Mouse (Mus musculus) CD4-positive, CD25-positive, alpha-beta regulatory T cell, adult 4 months (primary cell): ENCODE measurements around the gene Ccnb1ip1. TPM values are rescaled to one million over a fixed set of nuclear protein-coding genes. Genes with fewer than 3 reads are reported as not detected.

Source experiments
- ATAC-seq: one replicate; pipeline ENCODE4 v1.8.0; 2017
- polyA plus RNA-seq, 2 experiments: library from polyadenylated mRNA; unstranded; fragments of 100-300 nt; shearing (Covaris generic); gene quantifications; one replicate each; pipeline ENCODE4 v1.2.1; 2017

Ccnb1ip1 gene
- polyA plus RNA-seq, 2 experiments from 2014 or later = not detected

DNA sequence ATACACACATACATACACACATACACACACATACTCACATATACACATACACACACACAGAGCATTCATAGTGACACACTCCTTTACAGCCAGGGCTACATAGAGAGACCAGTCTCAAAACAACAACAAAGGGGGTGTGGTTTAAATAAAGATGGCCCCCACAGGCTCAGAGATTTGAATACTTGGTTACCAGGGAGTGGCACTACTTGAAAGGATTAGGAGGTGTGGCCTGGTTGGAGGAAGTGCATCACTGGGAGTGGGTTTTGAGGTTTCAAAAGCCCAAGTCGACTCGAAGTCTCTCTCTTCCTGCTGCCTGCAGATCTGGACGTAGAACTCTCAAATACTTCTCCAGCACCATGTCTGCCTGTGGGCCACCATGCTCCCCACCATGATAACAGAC is 25.4 kb downstream of the Ccnb1ip1 start:
- ATAC-seq = no peak

GRCm38 (mm10) chr14:50771342-50771741 is 36.2 kb downstream of the Ccnb1ip1 start:
- ATAC-seq = no peak

- ATAC-seq = no peak
Observed at GRCm38 (mm10) chr14:50765736-50766135, 41.8 kb downstream of the Ccnb1ip1 start.

DNA sequence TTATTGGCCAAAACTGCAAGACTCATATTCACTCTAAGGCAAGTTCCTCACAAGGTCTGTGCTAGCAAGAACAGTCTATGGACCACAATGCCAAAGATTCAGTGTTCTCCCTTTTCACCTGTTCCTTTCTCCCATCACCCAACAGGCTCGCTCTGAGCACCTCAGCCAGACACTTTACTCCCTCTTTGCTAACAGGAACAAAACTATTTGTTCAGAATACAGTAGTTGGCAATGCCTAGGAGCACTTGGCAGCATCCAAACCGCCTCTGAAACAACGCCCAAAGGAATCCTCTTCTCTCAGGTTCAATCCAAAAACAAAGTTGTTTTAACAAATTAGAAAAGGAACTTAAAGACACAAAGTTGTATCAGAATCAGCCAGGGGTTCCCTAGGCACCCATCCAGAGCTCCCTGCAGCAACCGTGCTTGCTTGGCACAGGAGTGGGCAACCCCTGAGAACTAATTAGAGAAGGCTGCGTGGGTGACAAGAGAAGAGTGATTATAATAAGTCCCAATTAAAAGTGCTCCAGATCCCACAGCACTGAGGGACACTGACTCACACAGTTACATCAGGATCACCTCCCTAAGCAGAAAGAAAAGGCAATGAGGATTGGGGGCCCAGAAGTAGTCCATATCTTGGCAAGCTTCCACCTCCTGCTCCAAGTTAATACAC is 49.0 kb downstream of the Ccnb1ip1 start:
- no peak for ATAC-seq

- ATAC-seq = no peak
Observed at GRCm38 (mm10) chr14:50744994-50745393, 62.5 kb downstream of the Ccnb1ip1 start, which contains the start of gene Olfr749. Olfr749 (minus strand) TSS chr14:50745094.

- ATAC-seq = no peak
Observed at GRCm38 (mm10) chr14:50741584-50741983, 65.9 kb downstream of the Ccnb1ip1 start.

DNA sequence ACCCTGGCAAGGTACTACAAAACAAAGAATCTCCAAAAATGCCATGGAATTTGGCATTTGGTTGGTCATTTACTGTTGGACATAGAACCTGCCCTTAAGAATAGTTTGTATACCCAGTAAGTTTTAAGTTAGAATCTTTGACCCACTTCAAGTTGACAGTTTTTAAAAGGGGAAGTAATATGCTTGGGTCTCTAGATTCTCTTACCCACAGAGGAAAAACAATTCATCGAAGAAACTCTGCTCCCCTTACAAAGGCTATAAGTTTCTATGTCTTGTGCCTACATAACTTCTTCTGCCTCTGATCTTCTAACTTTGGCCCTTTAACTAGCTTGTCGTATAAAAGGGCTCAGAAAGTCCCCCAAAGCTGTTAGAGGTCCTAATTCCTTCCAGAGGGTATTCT is 67.2 kb downstream of the Ccnb1ip1 start:
- no peak for ATAC-seq

Other genes starting within 250 kb of the Ccnb1ip1 start
- gene Olfr744, start 192.9 kb downstream of the Ccnb1ip1 start, polyA plus RNA-seq = not detected
- not detected for gene Olfr745, start 168.3 kb downstream of the Ccnb1ip1 start, polyA plus RNA-seq
- gene Olfr746, start 160.6 kb downstream of the Ccnb1ip1 start, polyA plus RNA-seq = not detected
- gene Olfr747, start 114.5 kb downstream of the Ccnb1ip1 start, polyA plus RNA-seq = not detected
- not detected for gene Olfr748, start 100.4 kb downstream of the Ccnb1ip1 start, polyA plus RNA-seq
- not detected for gene Olfr749, start 62.6 kb downstream of the Ccnb1ip1 start, polyA plus RNA-seq
- 100 to 1,000 TPM; 119 to 155 TPM for gene Ttc5, start 22.2 kb downstream of the Ccnb1ip1 start, polyA plus RNA-seq
- gene Parp2, start 109 bp upstream of the Ccnb1ip1 start, polyA plus RNA-seq = 100 to 1,000 TPM; 116 to 117 TPM
- gene Tep1, start 62.8 kb upstream of the Ccnb1ip1 start, polyA plus RNA-seq = 10 to 100 TPM; 16.1 to 24.3 TPM
- gene Klhl33, start 89.8 kb upstream of the Ccnb1ip1 start, polyA plus RNA-seq = under 1 TPM in 1 of 2 experiments, not detected in 1; 0.15 TPM
- gene Osgep, start 117.2 kb upstream of the Ccnb1ip1 start, polyA plus RNA-seq = 100 to 1,000 TPM in 1 of 2 experiments, 10 to 100 TPM in 1; 85.3 to 100 TPM
- gene Apex1, start 117.2 kb upstream of the Ccnb1ip1 start, polyA plus RNA-seq = 100 to 1,000 TPM in 1 of 2 experiments, 10 to 100 TPM in 1; 74.0 to 103 TPM
- 1 to 10 TPM; 2.9 to 3.4 TPM for gene Pip4p1, start 123.1 kb upstream of the Ccnb1ip1 start, polyA plus RNA-seq
- 10 to 100 TPM; 61.1 to 62.9 TPM for gene Pnp, start 123.3 kb upstream of the Ccnb1ip1 start, polyA plus RNA-seq
- gene Gm49342, start 136.8 kb upstream of the Ccnb1ip1 start, polyA plus RNA-seq = 1 to 10 TPM; 3.4 to 9.3 TPM
- 1 to 10 TPM; 1.1 to 1.2 TPM for gene Pnp2, start 148.3 kb upstream of the Ccnb1ip1 start, polyA plus RNA-seq
- gene Rnase10, start 200.0 kb upstream of the Ccnb1ip1 start, polyA plus RNA-seq = not detected
- gene Rnase9, start 234.1 kb upstream of the Ccnb1ip1 start, polyA plus RNA-seq = not detected
- gene Rnase11, start 242.4 kb upstream of the Ccnb1ip1 start, polyA plus RNA-seq = not detected
- gene Rnase12, start 249.9 kb upstream of the Ccnb1ip1 start, polyA plus RNA-seq = not detected